Comparison of ENCODE assay signal across 8 mouse cellular contexts in genomic region chr15:85678981-85679708, GRCm38 (mm10). TPM values are rescaled to one million over a fixed set of nuclear protein-coding genes. Genes with fewer than 3 reads are reported as not detected.
DNase-seq lines count a peak whose midpoint lies in the region; ATAC-seq and TF ChIP-seq lines count a peak whose summit lies in the region.

No protein-coding gene starts in this region.

- 3% methylated on average over 24 of the region's 24 CpGs for WGBS in cerebellum, adult 2 months
- WGBS in hindbrain, embryonic 15.5 days: 56% methylated on average over 22 of the region's 24 CpGs

- H3K27me3 ChIP-seq in cerebellum, adult 2 months (ENCODE audit: control insufficient read depth, insufficient read depth, low read length): no peaks in the 10 kb centered on the region
- H3K27me3 ChIP-seq in hindbrain, embryonic 15.5 days: no peaks in the 10 kb centered on the region

- peak; percentile 43 to 58 for DNase-seq in heart, adult 9 months (ENCODE audit: low spot score in 2 of 2)
- DNase-seq in heart, adult 8-10 months (ENCODE audit: low spot score): no peak
- DNase-seq in 3134 (ENCODE audit: extremely low read depth, insufficient read length, low spot score): peak; percentile 93
- peak; percentile 79 to 81 for DNase-seq in cerebellum, adult 2 months
- peak; percentile 91 to 92 for DNase-seq in right cerebral cortex, postnatal 10 days (ENCODE audit: low spot score in 2 of 2)
- no peak for DNase-seq in embryo, embryonic 9.5 days (ENCODE audit: extremely low spot score)
- no peak for DNase-seq in kidney, postnatal 14 days

- H3K36me3 ChIP-seq in hindbrain, embryonic 15.5 days: 0 out of 2 replicates have a peak, but pooled peaks cover 3% of the 10 kb centered on the region

- peak; percentile 78 for ATAC-seq in hindbrain, embryonic 15.5 days (ENCODE audit: low FRiP score, low read depth)

- peaks cover 45% of the 10 kb centered on the region for H3K4me1 ChIP-seq in cerebellum, adult 2 months (ENCODE audit: control insufficient read depth, insufficient read depth, low read length)
- peaks cover 83% of the 10 kb centered on the region for H3K4me1 ChIP-seq in hindbrain, embryonic 15.5 days (replicated peaks)

- peak overlapping the region; percentile 97 for H3K27ac ChIP-seq in cerebellum, adult 2 months (ENCODE audit: insufficient read depth, low read length)
- H3K27ac ChIP-seq in hindbrain, embryonic 15.5 days (replicated peaks): peak overlapping the region; percentile 90

- H3K9me3 ChIP-seq in hindbrain, embryonic 15.5 days: no peaks in the 10 kb centered on the region

- H3K4me3 ChIP-seq in cerebellum, adult 2 months (replicated peaks; ENCODE audit: insufficient read depth, low read depth, low read length): peak overlapping the region; percentile 65
- H3K4me3 ChIP-seq in hindbrain, embryonic 15.5 days: peak overlapping the region; percentile 82

- H3K9ac ChIP-seq in hindbrain, embryonic 15.5 days: peak overlapping the region; percentile 48

- H3K4me2 ChIP-seq in hindbrain, embryonic 15.5 days: peak overlapping the region; percentile 77

- TF ChIP-seq POLR2A in cerebellum, adult 2 months (IDR thresholded peaks at IDR 0.05; ENCODE audit: borderline replicate concordance, insufficient read depth, low read length): 0 out of 2 replicates have a peak, but pooled peaks have one; percentile 16

- no peak for TF ChIP-seq CTCF in cerebellum, adult 2 months (IDR thresholded peaks at IDR 0.05; ENCODE audit: borderline replicate concordance, insufficient read depth, low read depth, low read length)

RNA-seq across cellular contexts. Expression of gene Ppara, which starts 55.6 kb away (rescaled TPM):
- total RNA-seq in heart, adult 8-10 months (2022): 10 to 100 TPM; 50.2 to 79.0 (median 59.5) TPM
- polyA plus RNA-seq in cerebellum, adult 2 months (2012; rRNA removed): 1.1 and 1.5 TPM in 2 replicates
- polyA plus RNA-seq in hindbrain, embryonic 15.5 days (2015; fragmentation: Nextera tagmentation; extraction: Ambion mirVana): 1.6 and 2.1 TPM in 2 replicates

Comparison
In these comparisons a context has a peak if more than half of its experiments do, and no peak if none do; other contexts are left out.
1. DNase-seq: peak in heart, adult 9 months (2 of 2), 3134 (single experiment), cerebellum, adult 2 months (2 of 2) and right cerebral cortex, postnatal 10 days (2 of 2); none in heart, adult 8-10 months (single experiment), embryo, embryonic 9.5 days (single experiment) and kidney, postnatal 14 days (single experiment).